Mouse (Mus musculus) neural tube, embryonic 14.5 days (tissue): Measurements from ENCODE around the gene Ankrd40. TPM values are rescaled to one million over a fixed set of nuclear protein-coding genes. Genes with fewer than 3 reads are reported as not detected.

ENCODE experiments used
- ATAC-seq: fragments of 200-750 bp; cut with Nextera tagmentation; 2 replicates; pipeline ENCODE4 v1.8.0; 2017; ENCODE audit warnings: low read depth, mild to moderate bottlenecking, moderate TSS enrichment, moderate library complexity
- H3K27ac ChIP-seq: fragments of 300-500 bp; sonication (generic); 2 replicates; pipeline ENCODE4 v1.5.1; 2014; ENCODE audit warnings: low read depth, mild to moderate bottlenecking, control low read depth, low read length, moderate library complexity, mixed read lengths
- H3K27me3 ChIP-seq: fragments of 300-500 bp; sonication (generic); 2 replicates; pipeline ENCODE4 v1.6.1; 2014; ENCODE audit warnings: low read length; ENCODE audit not compliant: control insufficient read depth, insufficient read depth
- H3K36me3 ChIP-seq: fragments of 300-500 bp; sonication (generic); 2 replicates; pipeline ENCODE4 v1.6.1; 2014; ENCODE audit warnings: low read length, mixed read lengths; ENCODE audit not compliant: control insufficient read depth, insufficient read depth
- H3K4me1 ChIP-seq: fragments of 300-500 bp; sonication (generic); 2 replicates; pipeline ENCODE4 v1.6.1; 2014; ENCODE audit warnings: low read length; ENCODE audit not compliant: control insufficient read depth, insufficient read depth
- H3K4me2 ChIP-seq: fragments of 300-500 bp; sonication (generic); 2 replicates; pipeline ENCODE4 v1.6.1; 2014; ENCODE audit warnings: mild to moderate bottlenecking, low read depth, low read length, control low read depth
- H3K4me3 ChIP-seq: fragments of 300-500 bp; sonication (generic); 2 replicates; pipeline ENCODE4 v1.5.1; 2014; ENCODE audit warnings: low read depth, low read length, control low read depth, mixed read lengths
- H3K9ac ChIP-seq: fragments of 300-500 bp; sonication (generic); replicated peaks from 2 replicates; pipeline ENCODE4 v1.6.1; 2014; ENCODE audit warnings: low read depth, mild to moderate bottlenecking, control low read depth, low read length, mixed read lengths
- H3K9me3 ChIP-seq: fragments of 300-500 bp; sonication (generic); 2 replicates; pipeline ENCODE4 v1.6.1; 2016; ENCODE audit warnings: low read length; ENCODE audit not compliant: control insufficient read depth
- WGBS: fragments of 180-500 bp; shearing (Covaris S2); extraction: QIAGEN DNeasy Blood & Tissue Kit; methylation state at CpG from one replicate; pipeline ENCODE4 v1.1.7; 2014; 5-methylcytosine and 5-hydroxymethylcytosine counted together
- polyA plus RNA-seq: library from polyadenylated mRNA; unstranded; fragments of >200 nt; fragmentation: Nextera tagmentation; extraction: Ambion mirVana; gene quantifications from 2 replicates; pipeline ENCODE4 v1.2.1, GENCODE M21; 2014

Ankrd40 gene
- polyA plus RNA-seq, 1 experiment from 2014 or later: 15.7 TPM

GRCm38 (mm10) chr11:94294996-94295845 lies 32.6 kb upstream of the Ankrd40 start:
- Histone ChIP-seq H3K4me1 (no peaks in the 10 kb centered on the region), H3K36me3 (peaks cover 77% of the 10 kb centered on the region), H3K9me3 (no peaks in the 10 kb centered on the region), H3K4me2 (no peak overlapping the region), H3K4me3 (no peak overlapping the region), H3K27me3 (no peaks in the 10 kb centered on the region), H3K9ac (no peak overlapping the region), H3K27ac (no peak overlapping the region)
- 44% methylated on average over 9 of the region's 9 CpGs for WGBS
- ATAC-seq: no peak

- Histone ChIP-seq H3K36me3 (no peaks in the 10 kb centered on the region; the same call in 1 of the 2 replicates), H3K27ac (no peak overlapping the region), H3K4me3 (no peak overlapping the region), H3K27me3 (no peaks in the 10 kb centered on the region), H3K9ac (no peak overlapping the region), H3K4me1 (peaks cover 22% of the 10 kb centered on the region), H3K4me2 (no peak overlapping the region), H3K9me3 (no peaks in the 10 kb centered on the region)
- 71% methylated on average over 1 of the region's 1 CpGs for WGBS
- ATAC-seq: no peak
These were observed 15.1 kb upstream of the Ankrd40 start for GRCm38 (mm10) chr11:94312733-94313132.

- no peak for ATAC-seq
- no peak overlapping the region for H3K9ac ChIP-seq
- no peak overlapping the region for H3K4me3 ChIP-seq
- no peaks in the 10 kb centered on the region for H3K9me3 ChIP-seq
- no peaks in the 10 kb centered on the region for H3K36me3 ChIP-seq
- peaks cover 26% of the 10 kb centered on the region for H3K4me1 ChIP-seq
- 71% methylated on average over 2 of the region's 2 CpGs for WGBS
- H3K4me2 ChIP-seq: no peak overlapping the region
- H3K27me3 ChIP-seq: no peaks in the 10 kb centered on the region
- H3K27ac ChIP-seq: no peak overlapping the region
These were observed 13.6 kb upstream of the Ankrd40 start for GRCm38 (mm10) chr11:94314098-94314652.

- Histone ChIP-seq H3K27me3 (no peaks in the 10 kb centered on the region), H3K27ac (no peak overlapping the region), H3K36me3 (no peaks in the 10 kb centered on the region), H3K4me3 (no peak overlapping the region), H3K9me3 (no peaks in the 10 kb centered on the region), H3K4me1 (peaks cover 36% of the 10 kb centered on the region), H3K9ac (no peak overlapping the region), H3K4me2 (no peak overlapping the region)
- WGBS: 76% methylated on average over 1 of the region's 1 CpGs
- no peak for ATAC-seq
These were observed 12.5 kb upstream of the Ankrd40 start for GRCm38 (mm10) chr11:94315308-94315707.

GRCm38 (mm10) chr11:94316528-94316927 lies 11.3 kb upstream of the Ankrd40 start:
- peaks cover 37% of the 10 kb centered on the region for H3K4me1 ChIP-seq
- 85% methylated on average over 2 of the region's 2 CpGs for whole genome bisulfite sequencing
- H3K36me3 ChIP-seq: no peaks in the 10 kb centered on the region
- H3K27me3 ChIP-seq: no peaks in the 10 kb centered on the region
- H3K27ac ChIP-seq: no peak overlapping the region
- no peak overlapping the region for H3K4me3 ChIP-seq
- no peak for ATAC-seq
- H3K9me3 ChIP-seq: no peaks in the 10 kb centered on the region
- no peak overlapping the region for H3K4me2 ChIP-seq
- H3K9ac ChIP-seq: no peak overlapping the region

- H3K4me2 ChIP-seq: no peak overlapping the region
- no peaks in the 10 kb centered on the region for H3K27me3 ChIP-seq
- no peak for ATAC-seq
- H3K4me1 ChIP-seq: peaks cover 37% of the 10 kb centered on the region
- H3K9me3 ChIP-seq: no peaks in the 10 kb centered on the region
- no peak overlapping the region for H3K4me3 ChIP-seq
- WGBS: 82% methylated on average over 1 of the region's 1 CpGs
- no peaks in the 10 kb centered on the region for H3K36me3 ChIP-seq
- no peak overlapping the region for H3K27ac ChIP-seq
- H3K9ac ChIP-seq: no peak overlapping the region
These were observed 10.8 kb upstream of the Ankrd40 start for GRCm38 (mm10) chr11:94317014-94317413.

GRCm38 (mm10) chr11:94317515-94317914 lies 10.3 kb upstream of the Ankrd40 start:
- peaks cover 40% of the 10 kb centered on the region for H3K4me1 ChIP-seq
- no peak overlapping the region for H3K9ac ChIP-seq
- no peak overlapping the region for H3K27ac ChIP-seq
- ATAC-seq: no peak
- no peaks in the 10 kb centered on the region for H3K9me3 ChIP-seq
- no peaks in the 10 kb centered on the region for H3K27me3 ChIP-seq
- no peak overlapping the region for H3K4me2 ChIP-seq
- 65% methylated on average over 4 of the region's 4 CpGs for WGBS
- no peaks in the 10 kb centered on the region for H3K36me3 ChIP-seq
- H3K4me3 ChIP-seq: no peak overlapping the region

- no peak for ATAC-seq
- H3K4me3 ChIP-seq: no peak overlapping the region
- WGBS: 84% methylated on average over 5 of the region's 5 CpGs
- H3K27me3 ChIP-seq: no peaks in the 10 kb centered on the region
- H3K36me3 ChIP-seq: no peaks in the 10 kb centered on the region
- no peaks in the 10 kb centered on the region for H3K9me3 ChIP-seq
- peaks cover 42% of the 10 kb centered on the region for H3K4me1 ChIP-seq
- no peak overlapping the region for H3K27ac ChIP-seq
- H3K9ac ChIP-seq: no peak overlapping the region
- H3K4me2 ChIP-seq: no peak overlapping the region
These were observed 9.7 kb upstream of the Ankrd40 start for GRCm38 (mm10) chr11:94318056-94318455.
